Mouse (Mus musculus) hindbrain, embryonic 11.5 days (tissue): ENCODE results near the gene D5Ertd579e. TPM values are rescaled to one million over a fixed set of nuclear protein-coding genes. Genes with fewer than 3 reads are reported as not detected.
"Not testable (repeated sequence)": the region's sequence is repeated elsewhere in the genome, so short reads cannot be mapped to it uniquely, and the experiment has no call there.

Experiments
- ATAC-seq: fragments of 200-750 bp; cut with Nextera tagmentation; 2 replicates; pipeline ENCODE4 v1.8.0; 2017; ENCODE audit warnings: mild to moderate bottlenecking, moderate TSS enrichment, moderate library complexity; ENCODE audit not compliant: low FRiP score
- DNase-seq: peaks from one replicate; pipeline ENCODE4 v3.0.0-alpha.2; 2015; ENCODE audit warnings: low spot score
- H3K27ac ChIP-seq: fragments of 300-500 bp; sonication (generic); 2 replicates; pipeline ENCODE4 v1.5.1; 2014; ENCODE audit warnings: mild to moderate bottlenecking, low read depth, low read length
- H3K27me3 ChIP-seq: fragments of 300-500 bp; sonication (generic); 2 replicates; pipeline ENCODE4 v1.6.1; 2014; ENCODE audit warnings: mild to moderate bottlenecking, low read length, moderate library complexity, mixed read lengths; ENCODE audit not compliant: control insufficient read depth, insufficient read depth
- H3K36me3 ChIP-seq: fragments of 300-500 bp; sonication (generic); 2 replicates; pipeline ENCODE4 v1.6.1; 2014; ENCODE audit warnings: mild to moderate bottlenecking, low read length, moderate library complexity, mixed read lengths; ENCODE audit not compliant: control insufficient read depth, insufficient read depth
- H3K4me1 ChIP-seq: fragments of 300-500 bp; sonication (generic); replicated peaks from 2 replicates; pipeline ENCODE4 v1.6.1; 2014; ENCODE audit warnings: low read length, mixed read lengths; ENCODE audit not compliant: control insufficient read depth, insufficient read depth
- H3K4me2 ChIP-seq: fragments of 300-500 bp; sonication (generic); replicated peaks from 2 replicates; pipeline ENCODE4 v1.6.1; 2014; ENCODE audit warnings: mild to moderate bottlenecking, low read depth, low read length
- H3K4me3 ChIP-seq: fragments of 300-500 bp; sonication (generic); 2 replicates; pipeline ENCODE4 v1.5.1; 2014; ENCODE audit warnings: low read depth, low read length
- H3K9ac ChIP-seq: fragments of 300-500 bp; sonication (generic); 2 replicates; pipeline ENCODE4 v1.6.1; 2014; ENCODE audit warnings: low read depth, low read length
- H3K9me3 ChIP-seq: fragments of 300-500 bp; sonication (generic); 2 replicates; pipeline ENCODE4 v1.6.1; 2016; ENCODE audit warnings: low read length; ENCODE audit not compliant: control insufficient read depth
- WGBS: fragments of 180-500 bp; shearing (Covaris S2); extraction: QIAGEN DNeasy Blood & Tissue Kit; methylation state at CpG from one replicate; pipeline ENCODE4 v1.1.7; 2014; 5-methylcytosine and 5-hydroxymethylcytosine counted together
- polyA plus RNA-seq: library from polyadenylated mRNA; unstranded; fragments of >200 nt; fragmentation: Nextera tagmentation; extraction: Ambion mirVana; gene quantifications from 2 replicates; pipeline ENCODE4 v1.2.1, GENCODE M21; 2014

The D5Ertd579e gene
- polyA plus RNA-seq, 1 experiment from 2014 or later: 34.4 TPM

DNA sequence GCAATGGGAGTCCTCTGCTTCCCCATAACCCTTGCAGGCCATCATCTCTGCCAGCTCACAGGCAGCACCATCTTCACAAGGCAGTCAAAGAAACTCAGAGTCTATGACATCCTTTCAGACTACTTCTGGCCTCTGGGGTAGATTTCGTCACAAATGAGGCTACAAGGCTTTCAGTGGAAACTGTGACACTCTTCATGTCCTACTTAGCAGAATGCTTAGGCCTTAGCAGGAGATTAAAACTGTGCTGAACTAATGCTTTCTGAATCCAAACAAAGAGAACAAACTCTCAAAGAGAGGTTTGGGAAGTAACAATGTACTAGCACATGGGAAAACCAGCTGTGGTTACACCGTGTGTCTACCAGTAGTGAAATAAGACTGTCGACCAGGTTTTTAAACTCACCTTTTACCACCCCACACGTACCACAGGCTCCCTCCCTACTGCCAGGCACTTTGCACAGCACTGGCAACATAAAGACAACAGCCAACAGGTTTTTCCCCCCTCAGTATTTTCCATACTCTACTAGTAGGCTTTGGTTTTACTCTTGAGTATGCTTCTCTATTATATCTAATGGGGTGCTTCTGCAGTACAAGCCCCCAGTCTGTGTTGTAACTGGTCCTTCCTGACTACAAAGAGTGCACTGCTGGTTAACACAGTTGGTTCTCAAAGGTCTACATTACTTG, 15.8 kb downstream of the D5Ertd579e start:
- 80% methylated on average over 4 of the region's 4 CpGs for WGBS
- no peaks in the 10 kb centered on the region for H3K9me3 ChIP-seq
- no peak overlapping the region for H3K27ac ChIP-seq
- no peak for DNase-seq
- H3K9ac ChIP-seq: no peak overlapping the region
- no peak for ATAC-seq
- no peak overlapping the region for H3K4me2 ChIP-seq
- no peaks in the 10 kb centered on the region for H3K36me3 ChIP-seq
- no peaks in the 10 kb centered on the region for H3K27me3 ChIP-seq
- no peaks in the 10 kb centered on the region for H3K4me1 ChIP-seq
- H3K4me3 ChIP-seq: no peak overlapping the region

DNA sequence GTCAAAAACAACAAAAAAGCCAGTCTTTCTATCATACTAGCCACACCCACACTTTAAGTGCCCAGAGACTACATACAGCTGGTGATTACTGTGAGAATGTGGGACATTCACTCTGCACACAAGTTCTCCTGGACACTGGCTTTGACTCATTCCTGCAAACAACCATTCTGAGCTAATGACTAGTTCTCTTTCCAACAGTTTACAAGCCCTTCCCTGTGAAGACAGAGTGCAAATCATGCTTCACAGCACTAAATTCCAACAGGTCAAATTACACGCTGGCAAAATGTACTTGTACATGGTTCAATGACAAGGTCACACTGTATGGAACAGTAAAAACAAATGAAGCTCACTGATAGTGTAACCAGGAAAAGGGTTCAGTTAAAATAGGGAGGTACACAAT, 17.0 kb downstream of the D5Ertd579e start:
- Histone ChIP-seq H3K27me3 (no peaks in the 10 kb centered on the region), H3K4me3 (no peak overlapping the region), H3K36me3 (no peaks in the 10 kb centered on the region), H3K4me2 (no peak overlapping the region), H3K9ac (no peak overlapping the region), H3K27ac (no peak overlapping the region), H3K4me1 (no peaks in the 10 kb centered on the region), H3K9me3 (no peaks in the 10 kb centered on the region)
- 51% methylated on average over 1 of the region's 1 CpGs for WGBS
- DNase-seq: no peak
- no peak for ATAC-seq

DNA sequence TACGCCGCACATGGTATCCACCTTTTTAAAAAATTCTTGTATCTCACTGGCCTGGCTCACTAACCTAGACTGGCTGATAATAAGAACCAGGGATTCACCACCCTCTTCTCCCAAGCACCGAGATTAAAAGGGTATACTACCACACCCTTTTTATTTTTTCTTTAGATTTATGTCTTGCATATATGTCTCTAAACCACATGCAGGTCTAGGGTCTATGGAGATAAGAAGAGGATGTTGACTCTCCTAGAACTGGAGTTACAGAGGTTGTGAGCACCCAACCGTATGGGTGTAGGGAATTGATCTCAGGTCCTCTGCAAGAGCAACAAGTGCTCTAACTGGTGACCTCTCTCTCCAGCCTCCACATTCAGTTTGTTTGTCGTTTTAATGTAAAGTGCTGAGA, 17.9 kb downstream of the D5Ertd579e start:
- H3K36me3 ChIP-seq: no peaks in the 10 kb centered on the region
- H3K9me3 ChIP-seq: no peaks in the 10 kb centered on the region
- no peak overlapping the region for H3K4me2 ChIP-seq
- DNase-seq: no peak
- H3K4me3 ChIP-seq: no peak overlapping the region
- no peak overlapping the region for H3K9ac ChIP-seq
- ATAC-seq: no peak
- H3K4me1 ChIP-seq: no peaks in the 10 kb centered on the region
- no peak overlapping the region for H3K27ac ChIP-seq
- no peaks in the 10 kb centered on the region for H3K27me3 ChIP-seq
- WGBS: 94% methylated on average over 5 of the region's 5 CpGs

DNA sequence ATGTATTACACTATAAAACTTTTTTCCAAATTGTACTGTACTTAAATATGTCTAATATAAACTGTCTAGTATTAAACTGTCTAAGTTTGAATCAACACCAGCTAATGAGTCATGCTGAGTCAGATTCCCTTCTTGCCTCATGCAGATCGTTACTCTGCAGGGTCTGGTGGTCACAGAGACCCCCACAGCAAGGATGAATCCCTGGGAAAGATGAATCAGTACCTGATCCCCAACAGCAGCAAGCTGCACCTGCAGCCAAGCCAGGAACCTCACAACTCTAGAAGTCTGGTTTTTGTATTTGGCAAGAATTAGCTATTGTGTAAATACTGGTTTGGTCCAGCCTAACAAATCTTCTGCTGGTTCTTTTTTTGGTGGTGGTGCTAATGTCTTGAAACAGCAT, 20.4 kb downstream of the D5Ertd579e start:
- Histone ChIP-seq H3K9ac (no peak overlapping the region), H3K36me3 (no peaks in the 10 kb centered on the region), H3K27ac (no peak overlapping the region), H3K4me2 (no peak overlapping the region), H3K9me3 (no peaks in the 10 kb centered on the region), H3K27me3 (no peaks in the 10 kb centered on the region), H3K4me1 (no peaks in the 10 kb centered on the region), H3K4me3 (no peak overlapping the region)
- 75% methylated on average over 1 of the region's 1 CpGs for WGBS
- ATAC-seq: no peak
- no peak for DNase-seq

DNA sequence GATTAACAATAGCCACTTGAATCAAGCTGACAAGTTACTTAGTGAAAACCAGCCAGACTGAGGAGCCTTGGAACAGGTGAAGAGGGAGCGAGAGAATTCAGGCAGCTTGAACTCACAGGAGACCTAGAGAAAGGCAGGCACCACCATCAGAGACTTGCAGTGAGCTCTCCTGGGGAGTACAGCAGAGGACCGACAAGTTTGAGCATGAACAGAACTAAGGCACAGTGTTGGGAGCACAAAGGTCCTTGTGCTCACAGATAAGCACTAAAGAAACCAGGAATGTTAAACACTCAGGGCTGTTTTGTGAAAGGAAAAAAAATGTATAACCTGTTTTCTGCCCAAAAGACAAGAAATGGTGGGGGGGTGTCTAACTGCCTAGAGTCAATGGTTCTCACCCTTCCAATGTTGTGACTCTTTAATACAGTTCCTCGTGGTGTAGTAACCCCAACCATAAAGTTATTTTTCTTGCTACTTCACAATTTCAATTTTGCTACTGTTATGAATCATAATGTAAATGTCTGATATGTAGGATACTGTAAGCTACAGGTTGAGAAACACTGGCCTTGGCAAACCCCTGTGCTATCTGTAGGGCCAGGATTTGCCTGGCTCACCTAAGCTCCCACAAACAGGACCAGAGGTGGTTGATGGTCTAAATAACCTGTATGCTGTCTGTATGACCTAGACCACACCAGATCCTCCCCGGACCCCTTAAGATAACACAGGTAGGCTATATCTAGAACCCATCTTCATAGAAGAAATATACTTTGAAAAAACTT, 21.0 kb downstream of the D5Ertd579e start:
- no peak overlapping the region for H3K4me2 ChIP-seq
- H3K27me3 ChIP-seq: no peaks in the 10 kb centered on the region
- no peak overlapping the region for H3K4me3 ChIP-seq
- no peak for DNase-seq
- H3K27ac ChIP-seq: no peak overlapping the region
- 88% methylated on average over 4 of the region's 4 CpGs for WGBS
- H3K9ac ChIP-seq: no peak overlapping the region
- H3K9me3 ChIP-seq: no peaks in the 10 kb centered on the region
- ATAC-seq: no peak
- no peaks in the 10 kb centered on the region for H3K4me1 ChIP-seq
- H3K36me3 ChIP-seq: no peaks in the 10 kb centered on the region

DNA sequence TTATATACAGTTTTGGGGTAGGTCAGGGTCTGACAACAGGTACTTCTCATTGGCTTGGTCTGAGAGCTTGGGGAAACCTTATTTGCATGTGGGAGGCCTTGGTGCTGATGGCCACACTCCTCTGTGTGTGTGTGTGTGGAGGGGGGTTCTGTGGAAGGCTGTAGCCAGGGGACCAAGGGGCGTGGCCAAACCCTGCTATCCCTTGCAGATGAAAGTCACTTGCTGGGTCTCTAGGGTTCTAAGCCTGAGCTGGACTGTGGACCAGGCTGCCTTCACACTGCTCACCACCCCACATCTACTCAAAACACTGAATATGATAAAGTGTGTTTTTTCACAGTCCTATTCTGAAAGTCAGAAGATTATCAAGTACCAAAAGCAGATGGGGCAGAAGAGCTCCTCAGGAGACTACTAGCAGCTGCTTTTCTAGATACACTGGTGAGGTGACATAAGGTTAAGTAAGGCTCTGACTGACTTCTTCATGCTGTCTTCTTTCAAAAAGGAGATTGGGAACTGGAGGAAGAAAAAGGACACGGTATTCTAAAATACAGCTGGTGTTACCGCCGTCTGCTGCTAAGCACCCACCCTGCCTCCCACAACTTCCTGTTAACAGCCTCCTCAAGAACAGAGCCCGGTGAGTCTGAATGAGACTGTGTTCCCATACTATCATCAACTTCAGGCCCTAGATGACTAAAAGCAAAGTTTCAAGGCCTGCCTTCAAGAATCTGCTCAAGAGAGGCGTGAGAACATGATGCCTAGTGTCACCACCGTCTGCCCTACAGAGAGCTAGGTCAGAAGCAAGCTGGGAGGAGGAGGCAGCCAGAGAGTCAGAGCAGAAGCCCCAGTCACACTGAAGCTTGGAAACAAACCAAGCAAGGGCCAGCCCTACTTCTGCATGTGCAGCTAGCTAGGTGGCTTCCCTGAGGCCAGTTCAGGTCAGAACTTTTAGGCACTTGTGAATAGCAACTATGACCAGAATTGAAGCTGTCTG, 26.5 kb downstream of the D5Ertd579e start:
- no peaks in the 10 kb centered on the region for H3K27me3 ChIP-seq
- no peaks in the 10 kb centered on the region for H3K4me1 ChIP-seq
- no peak overlapping the region for H3K27ac ChIP-seq
- H3K4me3 ChIP-seq: no peak overlapping the region
- H3K9me3 ChIP-seq: no peaks in the 10 kb centered on the region
- no peak overlapping the region for H3K4me2 ChIP-seq
- 91% methylated on average over 7 of the region's 7 CpGs for WGBS
- H3K9ac ChIP-seq: no peak overlapping the region
- no peak for DNase-seq
- no peak for ATAC-seq
- H3K36me3 ChIP-seq: no peaks in the 10 kb centered on the region; the same call in 1 of the 2 replicates

DNA sequence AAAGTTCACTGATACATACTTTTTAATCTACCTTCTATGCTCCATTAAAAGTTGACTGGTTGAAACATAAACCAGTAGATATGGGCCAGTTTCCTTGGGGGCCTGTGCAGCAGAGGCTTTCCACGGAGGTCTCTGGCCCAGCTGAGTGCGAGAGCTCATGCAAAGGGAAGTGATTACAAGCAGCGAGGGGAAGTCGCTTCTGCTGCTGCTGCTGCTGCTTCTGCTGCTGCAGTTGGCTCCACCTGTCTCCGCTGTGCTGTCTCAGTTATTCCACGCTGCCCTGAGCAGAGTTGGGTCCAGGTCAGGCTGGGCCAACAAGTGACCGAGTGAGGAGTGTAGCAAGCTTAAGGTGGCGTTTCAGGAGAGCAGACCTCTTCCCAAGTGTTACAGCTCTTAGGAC, 27.3 kb downstream of the D5Ertd579e start:
- H3K36me3 ChIP-seq: no peaks in the 10 kb centered on the region; the same call in 1 of the 2 replicates
- WGBS: 92% methylated on average over 8 of the region's 8 CpGs
- no peak for ATAC-seq

DNA sequence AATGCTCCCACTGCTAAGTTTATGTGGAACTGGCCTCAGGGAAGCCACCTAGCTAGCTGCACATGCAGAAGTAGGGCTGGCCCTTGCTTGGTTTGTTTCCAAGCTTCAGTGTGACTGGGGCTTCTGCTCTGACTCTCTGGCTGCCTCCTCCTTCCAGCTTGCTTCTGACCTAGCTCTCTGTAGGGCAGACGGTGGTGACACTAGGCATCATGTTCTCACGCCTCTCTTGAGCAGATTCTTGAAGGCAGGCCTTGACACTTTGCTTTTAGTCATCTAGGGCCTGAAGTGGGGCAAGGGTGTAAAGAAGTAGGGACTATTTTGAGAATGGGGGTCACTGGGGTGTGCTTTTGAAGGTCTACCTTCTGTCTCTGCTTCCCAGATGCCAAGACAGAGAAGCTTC, 27.8 kb downstream of the D5Ertd579e start:
- WGBS: 77% methylated on average over 2 of the region's 2 CpGs
- not testable (repeated sequence) for H3K9me3 ChIP-seq, H3K4me3 ChIP-seq, ATAC-seq, H3K9ac ChIP-seq, DNase-seq, H3K27me3 ChIP-seq, H3K4me1 ChIP-seq, H3K36me3 ChIP-seq, H3K27ac ChIP-seq, H3K4me2 ChIP-seq

More for the DNA sequence above, 27.3 kb downstream of the D5Ertd579e start:
- Histone ChIP-seq H3K9ac (no peak overlapping the region), H3K4me3 (no peak overlapping the region), H3K9me3 (no peaks in the 10 kb centered on the region), H3K27me3 (no peaks in the 10 kb centered on the region), H3K27ac (no peak overlapping the region), H3K4me2 (no peak overlapping the region), H3K4me1 (no peaks in the 10 kb centered on the region)
- DNase-seq: no peak
